Mouse (Mus musculus): Measurements from ENCODE around the gene Pgs1.

DNA sequence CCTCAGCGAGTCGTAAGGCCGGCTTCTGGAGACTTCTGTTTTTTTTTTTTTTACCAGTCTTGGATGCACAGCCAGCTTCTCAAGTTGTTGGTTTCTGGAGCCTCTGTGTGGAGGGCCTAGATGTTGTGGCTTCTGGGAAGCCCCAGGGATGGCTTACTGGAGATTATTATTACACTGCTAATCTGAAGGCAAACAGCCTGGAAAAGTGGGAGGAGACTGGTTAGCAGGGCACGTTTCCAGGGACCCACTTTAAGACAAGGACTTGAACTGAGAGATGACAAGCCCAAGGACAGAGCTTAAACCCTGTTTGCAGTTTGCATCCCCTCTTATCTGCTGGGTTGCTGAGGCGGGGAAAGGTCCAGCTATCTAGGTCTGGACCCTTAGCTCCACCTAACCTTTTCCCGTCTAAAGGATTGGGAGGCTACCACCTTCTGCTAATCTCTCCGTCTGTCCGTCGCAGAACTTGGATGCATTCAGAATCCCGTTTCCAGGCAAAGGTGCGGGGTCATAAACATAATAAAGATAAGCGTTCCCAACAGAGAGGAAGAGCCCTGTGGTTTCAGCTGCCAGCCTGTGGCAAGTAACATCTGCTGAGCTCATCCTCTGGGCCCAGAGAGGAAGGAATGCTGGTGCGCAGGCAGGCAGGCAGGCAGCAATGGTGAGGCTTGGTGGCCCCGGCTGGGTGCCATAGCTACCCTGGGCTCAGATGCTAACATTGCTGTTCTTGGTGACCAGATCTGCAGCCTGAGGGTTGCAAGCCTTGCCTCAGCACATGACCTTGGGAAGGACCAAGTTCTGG lies 11.6 kb upstream of the Pgs1 start:
- TF ChIP-seq CTCF (IDR thresholded peaks at IDR 0.05; ENCODE audit: borderline replicate concordance, control insufficient read depth, extremely low read depth, insufficient read depth, low read length, poor library complexity): 0 out of 2 replicates have a peak, but pooled peaks have one; percentile 9
- no peak for TF ChIP-seq POLR2A (IDR thresholded peaks at IDR 0.05; ENCODE audit: control insufficient read depth, extremely low read depth, insufficient read depth, low read length, poor library complexity)

Data from thymus, adult 2 months (tissue).